Mouse (Mus musculus) neural tube, embryonic 14.5 days (tissue): ENCODE measurements around the gene Pik3ip1. TPM values are rescaled to one million over a fixed set of nuclear protein-coding genes. Genes with fewer than 3 reads are reported as not detected.
A peak's percentile ranks its signal among the peaks of the same experiment; 100 is the strongest.

ENCODE experiments used
- ATAC-seq: fragments of 200-750 bp; cut with Nextera tagmentation; 2 replicates; pipeline ENCODE4 v1.8.0; 2017; ENCODE audit warnings: low read depth, mild to moderate bottlenecking, moderate TSS enrichment, moderate library complexity
- H3K27ac ChIP-seq: fragments of 300-500 bp; sonication (generic); 2 replicates; pipeline ENCODE4 v1.5.1; 2014; ENCODE audit warnings: low read depth, mild to moderate bottlenecking, control low read depth, low read length, moderate library complexity, mixed read lengths
- H3K27me3 ChIP-seq: fragments of 300-500 bp; sonication (generic); 2 replicates; pipeline ENCODE4 v1.6.1; 2014; ENCODE audit warnings: low read length; ENCODE audit not compliant: control insufficient read depth, insufficient read depth
- H3K36me3 ChIP-seq: fragments of 300-500 bp; sonication (generic); 2 replicates; pipeline ENCODE4 v1.6.1; 2014; ENCODE audit warnings: low read length, mixed read lengths; ENCODE audit not compliant: control insufficient read depth, insufficient read depth
- H3K4me1 ChIP-seq: fragments of 300-500 bp; sonication (generic); 2 replicates; pipeline ENCODE4 v1.6.1; 2014; ENCODE audit warnings: low read length; ENCODE audit not compliant: control insufficient read depth, insufficient read depth
- H3K4me2 ChIP-seq: fragments of 300-500 bp; sonication (generic); 2 replicates; pipeline ENCODE4 v1.6.1; 2014; ENCODE audit warnings: mild to moderate bottlenecking, low read depth, low read length, control low read depth
- H3K4me3 ChIP-seq: fragments of 300-500 bp; sonication (generic); 2 replicates; pipeline ENCODE4 v1.5.1; 2014; ENCODE audit warnings: low read depth, low read length, control low read depth, mixed read lengths
- H3K9ac ChIP-seq: fragments of 300-500 bp; sonication (generic); replicated peaks from 2 replicates; pipeline ENCODE4 v1.6.1; 2014; ENCODE audit warnings: low read depth, mild to moderate bottlenecking, control low read depth, low read length, mixed read lengths
- H3K9me3 ChIP-seq: fragments of 300-500 bp; sonication (generic); 2 replicates; pipeline ENCODE4 v1.6.1; 2016; ENCODE audit warnings: low read length; ENCODE audit not compliant: control insufficient read depth
- WGBS: fragments of 180-500 bp; shearing (Covaris S2); extraction: QIAGEN DNeasy Blood & Tissue Kit; methylation state at CpG from one replicate; pipeline ENCODE4 v1.1.7; 2014; 5-methylcytosine and 5-hydroxymethylcytosine counted together
- polyA plus RNA-seq: library from polyadenylated mRNA; unstranded; fragments of >200 nt; fragmentation: Nextera tagmentation; extraction: Ambion mirVana; gene quantifications from 2 replicates; pipeline ENCODE4 v1.2.1, GENCODE M21; 2014

Pik3ip1 gene
- polyA plus RNA-seq, 1 experiment from 2014 or later, result 24.2 TPM

DNA sequence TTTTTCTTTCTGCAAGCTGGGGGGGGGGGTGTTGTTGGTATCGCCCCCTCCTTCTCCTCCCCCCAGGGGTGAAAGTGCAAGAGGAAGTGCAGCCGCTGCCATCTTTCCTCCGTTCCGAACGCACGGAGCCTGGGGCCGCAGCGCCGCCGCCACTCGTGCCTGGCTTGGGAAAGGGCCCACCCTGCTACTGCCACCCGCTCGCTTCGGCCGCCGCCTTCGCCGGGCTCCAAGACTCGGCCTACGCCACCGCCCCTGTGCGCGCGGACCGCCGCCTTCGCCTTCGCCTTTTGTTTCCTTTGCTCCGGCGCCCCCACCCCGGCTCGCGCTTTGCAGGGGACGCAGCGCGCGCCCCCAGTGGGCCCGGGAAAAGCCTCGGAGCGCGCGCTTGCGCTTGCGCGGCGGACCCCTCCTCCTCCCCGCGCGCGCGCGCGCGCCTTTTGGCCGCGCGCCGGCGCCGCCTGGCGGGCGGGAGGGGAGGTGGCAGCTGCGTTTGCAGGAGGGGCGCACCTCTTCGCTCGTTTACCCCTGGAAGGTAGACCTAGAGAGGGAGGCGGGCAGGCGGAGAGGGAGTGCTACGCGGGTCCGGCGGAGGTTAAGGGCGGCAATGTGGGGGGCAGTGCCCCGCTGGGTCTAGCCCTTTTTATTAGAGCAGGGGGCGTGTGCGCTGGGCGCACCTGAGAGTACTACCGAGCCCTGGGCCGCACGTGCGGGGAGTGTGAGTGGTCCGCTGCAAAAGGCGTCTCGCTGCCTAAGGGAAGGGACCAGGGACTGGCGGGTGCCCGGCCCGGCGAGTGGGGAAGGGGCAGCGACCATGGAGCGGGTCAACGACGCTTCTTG is 40.2 kb upstream of the Pik3ip1 start:
- Histone ChIP-seq H3K9ac (peak overlapping the region; percentile 97), H3K4me3 (peak overlapping the region; percentile 81), H3K27ac (peak overlapping the region; percentile 100), H3K27me3 (no peaks in the 10 kb centered on the region), H3K4me2 (peak overlapping the region; percentile 100), H3K36me3 (peaks cover 14% of the 10 kb centered on the region), H3K4me1 (peaks cover 36% of the 10 kb centered on the region), H3K9me3 (no peaks in the 10 kb centered on the region)
- under 1% methylated on average over 78 of the region's 92 CpGs for WGBS
- peak; percentile 50 for ATAC-seq

DNA sequence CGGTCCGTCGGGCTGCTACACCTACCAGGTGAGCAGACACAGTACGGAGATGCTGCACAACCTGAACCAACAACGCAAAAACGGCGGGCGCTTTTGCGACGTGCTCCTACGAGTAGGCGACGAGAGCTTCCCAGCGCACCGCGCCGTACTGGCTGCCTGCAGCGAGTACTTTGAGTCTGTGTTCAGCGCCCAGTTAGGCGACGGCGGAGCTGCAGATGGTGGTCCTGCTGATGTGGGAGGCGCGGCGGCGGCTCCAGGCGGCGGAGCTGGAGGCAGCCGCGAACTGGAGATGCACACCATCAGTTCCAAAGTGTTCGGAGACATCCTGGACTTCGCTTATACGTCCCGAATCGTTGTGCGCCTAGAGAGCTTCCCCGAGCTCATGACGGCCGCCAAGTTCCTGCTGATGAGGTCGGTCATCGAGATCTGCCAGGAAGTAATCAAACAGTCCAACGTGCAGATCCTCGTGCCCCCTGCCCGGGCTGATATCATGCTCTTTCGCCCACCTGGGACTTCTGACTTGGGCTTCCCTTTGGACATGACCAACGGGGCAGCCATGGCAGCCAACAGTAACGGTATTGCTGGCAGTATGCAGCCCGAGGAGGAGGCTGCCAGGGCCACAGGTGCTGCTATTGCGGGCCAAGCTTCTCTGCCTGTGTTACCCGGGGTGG is 39.4 kb upstream of the Pik3ip1 start:
- Histone ChIP-seq H3K27me3 (no peaks in the 10 kb centered on the region), H3K27ac (peak overlapping the region; percentile 100), H3K4me3 (peak overlapping the region; percentile 81), H3K9ac (peak overlapping the region; percentile 97), H3K4me2 (peak overlapping the region; percentile 100), H3K36me3 (peaks cover 19% of the 10 kb centered on the region), H3K9me3 (no peaks in the 10 kb centered on the region), H3K4me1 (peaks cover 43% of the 10 kb centered on the region)
- under 1% methylated on average over 50 of the region's 50 CpGs for WGBS
- ATAC-seq, result 0 out of 2 replicates have a peak, but pooled peaks have one; percentile 1

DNA sequence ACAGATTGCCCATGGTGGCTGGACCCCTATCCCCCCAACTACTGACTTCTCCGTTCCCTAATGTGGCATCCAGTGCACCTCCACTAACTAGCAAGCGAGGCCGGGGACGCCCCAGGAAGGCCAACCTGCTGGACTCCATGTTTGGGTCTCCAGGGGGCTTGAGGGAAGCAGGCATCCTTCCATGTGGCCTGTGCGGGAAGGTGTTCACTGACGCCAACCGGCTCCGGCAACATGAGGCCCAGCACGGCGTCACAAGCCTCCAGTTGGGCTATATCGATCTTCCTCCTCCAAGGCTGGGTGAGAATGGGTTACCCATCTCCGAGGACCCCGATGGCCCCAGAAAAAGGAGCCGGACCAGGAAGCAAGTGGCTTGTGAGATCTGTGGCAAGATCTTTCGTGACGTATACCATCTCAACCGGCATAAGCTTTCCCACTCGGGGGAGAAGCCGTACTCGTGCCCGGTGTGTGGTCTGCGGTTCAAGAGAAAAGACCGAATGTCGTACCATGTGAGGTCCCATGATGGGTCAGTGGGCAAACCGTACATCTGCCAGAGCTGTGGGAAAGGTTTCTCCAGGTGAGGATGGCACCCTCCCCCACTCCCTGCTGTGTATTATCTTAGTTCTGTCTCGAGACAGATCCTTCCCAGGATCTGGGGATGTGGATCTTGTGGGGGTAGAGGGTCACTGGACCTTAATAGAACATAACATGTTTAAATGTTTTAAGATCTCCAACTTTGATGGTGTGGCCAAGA is 38.7 kb upstream of the Pik3ip1 start:
- Histone ChIP-seq H3K36me3 (peaks cover 23% of the 10 kb centered on the region), H3K27me3 (no peaks in the 10 kb centered on the region), H3K9me3 (no peaks in the 10 kb centered on the region), H3K9ac (peak overlapping the region; percentile 97), H3K4me2 (peak overlapping the region; percentile 100), H3K27ac (peak overlapping the region; percentile 100), H3K4me1 (peaks cover 45% of the 10 kb centered on the region), H3K4me3 (peak overlapping the region; percentile 81)
- WGBS, result 1% methylated on average over 26 of the region's 26 CpGs
- no peak for ATAC-seq

DNA sequence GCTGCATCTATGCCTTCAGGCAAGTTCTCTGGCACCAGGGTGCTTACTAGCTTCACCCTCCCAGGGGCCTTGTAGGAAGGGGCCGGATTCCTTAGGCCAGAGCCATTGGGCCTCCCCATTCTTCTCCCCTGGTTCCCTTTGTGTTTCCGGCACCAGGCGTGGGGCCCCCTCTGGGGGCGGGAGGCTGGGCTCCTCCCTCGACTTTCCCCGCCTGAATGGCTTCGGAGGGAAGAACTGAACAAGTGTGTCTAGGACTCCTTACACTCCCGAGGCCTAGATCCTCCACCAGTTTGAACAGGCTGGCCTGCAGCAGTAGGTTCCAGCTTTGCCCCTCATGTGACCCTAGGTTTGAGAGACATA is 38.2 kb upstream of the Pik3ip1 start:
- Histone ChIP-seq H3K9me3 (no peaks in the 10 kb centered on the region), H3K4me1 (peaks cover 45% of the 10 kb centered on the region), H3K4me3 (peak overlapping the region; percentile 81), H3K4me2 (peak overlapping the region; percentile 100), H3K27me3 (no peaks in the 10 kb centered on the region), H3K36me3 (peaks cover 29% of the 10 kb centered on the region), H3K27ac (peak overlapping the region; percentile 100), H3K9ac (peak overlapping the region; percentile 97)
- 0% methylated on average over 8 of the region's 8 CpGs for WGBS
- ATAC-seq, result peak; percentile 3; the same call in 1 of the 2 replicates

DNA sequence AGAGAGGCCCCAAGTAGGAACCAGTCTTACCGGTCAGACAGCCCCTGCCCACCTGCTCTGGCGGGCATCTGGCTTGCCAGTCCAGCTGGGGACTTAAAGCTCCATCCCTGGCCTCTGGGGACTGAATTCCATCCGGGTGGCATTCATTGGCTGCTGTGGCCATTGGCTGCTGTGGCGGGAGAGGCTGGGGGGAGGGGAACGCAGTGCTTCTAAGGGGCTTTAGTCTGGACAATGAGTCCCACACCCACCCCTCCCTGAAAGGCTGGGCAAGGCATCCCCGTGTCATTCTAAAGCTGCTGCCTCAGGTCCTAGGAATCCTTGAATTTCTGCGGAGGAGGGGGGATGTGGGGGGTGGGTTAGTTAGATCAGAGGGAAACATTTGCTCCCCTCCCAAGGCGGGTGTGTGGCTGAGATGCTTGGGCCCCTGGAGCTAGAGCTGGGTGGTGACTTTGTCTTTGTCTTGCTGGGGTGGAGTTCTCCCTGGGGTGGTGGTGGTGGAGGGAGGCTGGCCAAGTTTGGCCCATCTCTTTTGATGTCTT is 37.4 kb upstream of the Pik3ip1 start:
- H3K9me3 ChIP-seq, result no peaks in the 10 kb centered on the region
- peak overlapping the region; percentile 100 for H3K4me2 ChIP-seq
- peak overlapping the region; percentile 97 for H3K9ac ChIP-seq
- under 1% methylated on average over 8 of the region's 8 CpGs for WGBS
- peak; percentile 1; the same call in 1 of the 2 replicates for ATAC-seq
- peak overlapping the region; percentile 81 for H3K4me3 ChIP-seq
- H3K27me3 ChIP-seq, result no peaks in the 10 kb centered on the region
- H3K36me3 ChIP-seq, result peaks cover 35% of the 10 kb centered on the region
- peaks cover 40% of the 10 kb centered on the region for H3K4me1 ChIP-seq
- peak overlapping the region; percentile 100 for H3K27ac ChIP-seq

DNA sequence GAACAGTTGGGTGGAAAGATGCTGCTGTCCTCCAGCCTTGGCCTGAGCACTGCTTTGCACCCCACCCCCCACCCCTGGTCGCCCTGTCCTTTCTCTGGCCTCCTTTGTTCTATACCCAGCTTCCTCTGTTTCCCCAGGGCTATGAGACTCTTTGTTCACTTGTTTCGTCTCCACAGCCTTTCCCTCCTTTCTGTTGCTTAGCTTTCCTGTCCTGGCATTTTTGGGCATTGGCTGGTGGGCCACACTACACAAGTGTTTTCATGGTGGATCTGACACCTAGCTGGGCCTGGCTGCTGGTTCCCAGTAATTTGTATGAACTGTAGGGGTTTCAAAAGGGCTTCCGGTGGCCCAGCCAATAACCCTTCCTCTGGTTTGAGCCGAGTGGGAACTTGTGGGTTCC is 36.8 kb upstream of the Pik3ip1 start:
- H3K4me2 ChIP-seq, result peak overlapping the region; percentile 100
- WGBS, result 10% methylated on average over 4 of the region's 4 CpGs
- no peak for ATAC-seq
- H3K9ac ChIP-seq, result peak overlapping the region; percentile 97
- H3K4me1 ChIP-seq, result peaks cover 34% of the 10 kb centered on the region
- H3K27ac ChIP-seq, result peak overlapping the region; percentile 100
- no peaks in the 10 kb centered on the region for H3K9me3 ChIP-seq
- H3K36me3 ChIP-seq, result peaks cover 41% of the 10 kb centered on the region
- peak overlapping the region; percentile 81 for H3K4me3 ChIP-seq
- no peaks in the 10 kb centered on the region for H3K27me3 ChIP-seq

DNA sequence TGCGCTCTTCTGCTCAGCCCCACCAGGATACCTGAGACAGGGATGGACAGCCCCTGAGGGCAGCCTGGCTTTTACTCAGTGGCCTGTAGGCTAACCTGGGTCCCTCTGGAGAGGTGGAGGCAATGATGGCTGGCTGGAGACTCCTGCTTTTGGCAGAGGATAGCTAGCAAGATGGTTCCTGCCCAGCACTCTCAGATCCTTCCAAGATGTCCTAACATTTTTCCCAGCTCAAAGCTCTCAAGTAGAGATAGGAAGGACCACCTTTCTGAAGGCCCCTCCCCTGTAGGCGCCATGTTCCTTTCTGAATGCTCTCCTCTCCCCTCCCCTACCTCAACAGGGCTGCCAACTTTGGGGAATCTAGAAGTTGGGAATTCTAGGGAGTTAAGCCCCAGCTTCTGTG is 35.6 kb upstream of the Pik3ip1 start:
- Histone ChIP-seq H3K4me2 (peak overlapping the region; percentile 100), H3K9ac (no peak overlapping the region), H3K36me3 (peaks cover 50% of the 10 kb centered on the region), H3K4me3 (no peak overlapping the region), H3K27me3 (no peaks in the 10 kb centered on the region), H3K9me3 (no peaks in the 10 kb centered on the region), H3K4me1 (peaks cover 32% of the 10 kb centered on the region), H3K27ac (no peak overlapping the region)
- WGBS, result 93% methylated on average over 2 of the region's 2 CpGs
- no peak for ATAC-seq

DNA sequence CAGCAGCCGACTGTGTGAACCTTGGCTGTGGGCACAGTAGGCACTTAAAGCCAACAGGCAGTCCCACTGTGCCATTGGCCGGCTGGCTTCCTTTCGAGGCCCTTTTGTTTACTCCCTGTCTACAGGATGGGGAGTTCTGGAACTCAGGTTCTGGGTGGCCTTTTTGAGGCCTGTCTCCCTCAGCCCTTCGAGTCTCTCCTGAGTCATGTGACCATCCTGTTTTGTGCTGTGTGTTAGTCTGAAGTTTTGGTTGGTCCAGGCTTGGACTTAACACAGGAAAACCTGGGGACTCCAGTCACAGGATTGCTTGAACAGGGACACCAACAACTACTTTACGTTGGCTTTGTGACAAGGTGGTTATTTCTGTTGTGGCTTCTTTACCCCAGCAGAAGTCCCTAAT is 34.1 kb upstream of the Pik3ip1 start:
- Histone ChIP-seq H3K4me3 (no peak overlapping the region), H3K4me1 (peaks cover 32% of the 10 kb centered on the region), H3K27ac (no peak overlapping the region), H3K36me3 (peaks cover 63% of the 10 kb centered on the region), H3K9me3 (no peaks in the 10 kb centered on the region), H3K27me3 (no peaks in the 10 kb centered on the region), H3K4me2 (no peak overlapping the region), H3K9ac (no peak overlapping the region)
- whole genome bisulfite sequencing, result 76% methylated on average over 5 of the region's 5 CpGs
- no peak for ATAC-seq
